Mouse (Mus musculus): ENCODE measurements around the gene Pfkp.

Pfkp gene

GRCm38 (mm10) chr13:6636976-6637375, 11.6 kb downstream of the Pfkp start:
- DNase-seq (ENCODE audit: low spot score), result no peak

- no peak for DNase-seq (ENCODE audit: low spot score)
Observed at GRCm38 (mm10) chr13:6636520-6636919, 12.1 kb downstream of the Pfkp start.

GRCm38 (mm10) chr13:6635138-6636076, 13.2 kb downstream of the Pfkp start:
- DNase-seq (ENCODE audit: low spot score), result no peak

GRCm38 (mm10) chr13:6634063-6634462, 14.5 kb downstream of the Pfkp start:
- no peak for DNase-seq (ENCODE audit: low spot score)

- DNase-seq (ENCODE audit: low spot score), result peak; percentile 71
Observed at GRCm38 (mm10) chr13:6633524-6633923, 15.1 kb downstream of the Pfkp start.

GRCm38 (mm10) chr13:6632935-6633334, 15.6 kb downstream of the Pfkp start:
- no peak for DNase-seq (ENCODE audit: low spot score)

GRCm38 (mm10) chr13:6632513-6632912, 16.1 kb downstream of the Pfkp start:
- no peak for DNase-seq (ENCODE audit: low spot score)

GRCm38 (mm10) chr13:6631772-6632510, 16.6 kb downstream of the Pfkp start:
- no peak for DNase-seq (ENCODE audit: low spot score)

GRCm38 (mm10) chr13:6630660-6631059, 17.9 kb downstream of the Pfkp start:
- DNase-seq (ENCODE audit: low spot score), result no peak

- no peak for DNase-seq (ENCODE audit: low spot score)
Observed at GRCm38 (mm10) chr13:6629927-6630326, 18.6 kb downstream of the Pfkp start.

GRCm38 (mm10) chr13:6628998-6629764, 19.4 kb downstream of the Pfkp start:
- no peak for DNase-seq (ENCODE audit: low spot score)

- no peak for DNase-seq (ENCODE audit: low spot score)
Observed at GRCm38 (mm10) chr13:6628261-6628660, 20.3 kb downstream of the Pfkp start.

- peak; percentile 34 for DNase-seq (ENCODE audit: low spot score)
Observed at GRCm38 (mm10) chr13:6627352-6627751, 21.2 kb downstream of the Pfkp start.

GRCm38 (mm10) chr13:6626508-6627114, 22.0 kb downstream of the Pfkp start:
- no peak for DNase-seq (ENCODE audit: low spot score)

- DNase-seq (ENCODE audit: low spot score), result no peak
Observed at GRCm38 (mm10) chr13:6625942-6626341, 22.6 kb downstream of the Pfkp start.

- DNase-seq (ENCODE audit: low spot score), result no peak
Observed at GRCm38 (mm10) chr13:6624604-6625003, 24.0 kb downstream of the Pfkp start.

- no peak for DNase-seq (ENCODE audit: low spot score)
Observed at GRCm38 (mm10) chr13:6624121-6624520, 24.5 kb downstream of the Pfkp start.

GRCm38 (mm10) chr13:6621831-6622230, 26.7 kb downstream of the Pfkp start:
- DNase-seq (ENCODE audit: low spot score), result no peak

- no peak for DNase-seq (ENCODE audit: low spot score)
Observed at GRCm38 (mm10) chr13:6620250-6620649, 28.3 kb downstream of the Pfkp start.

- no peak for DNase-seq (ENCODE audit: low spot score)
Observed at GRCm38 (mm10) chr13:6618711-6619110, 29.9 kb downstream of the Pfkp start.

GRCm38 (mm10) chr13:6613690-6614445, 34.7 kb downstream of the Pfkp start:
- DNase-seq (ENCODE audit: low spot score), result no peak
